In the genomic region with DNA sequence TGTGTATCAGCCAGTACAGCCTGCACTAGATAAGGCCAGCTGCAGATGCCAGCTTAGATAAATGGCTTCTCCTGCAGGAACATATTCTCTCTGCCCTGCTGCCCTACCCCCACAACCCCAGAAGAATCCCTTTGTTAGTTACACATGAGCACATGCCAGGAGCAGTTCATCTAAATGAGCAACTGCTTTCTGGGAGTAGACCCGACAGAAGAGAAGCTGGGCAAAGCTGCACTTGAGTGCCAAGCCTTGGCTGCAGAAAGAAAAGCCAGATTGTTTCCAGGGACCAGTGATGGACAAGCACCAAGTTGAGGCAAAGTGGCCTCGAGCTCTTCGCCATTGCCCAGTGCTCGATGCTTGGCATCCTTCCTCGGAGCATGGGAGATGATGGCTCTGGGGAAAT, we compare ENCODE assay signal across 21 mouse cellular contexts. TPM values are rescaled to one million over a fixed set of nuclear protein-coding genes. Genes with fewer than 3 reads are reported as not detected.
DNase-seq lines count a peak whose midpoint lies in the region; ATAC-seq lines count a peak whose summit lies in the region.
"Had no signal": no experiment of that assay in that cellular context is flagged by ENCODE, and none has a peak within 500 bp of the region (broad histone marks: within the 10 kb centered on the region; RNA-seq: fewer than 3 reads in every experiment).

No protein-coding gene starts in this region.

- WGBS in forebrain, embryonic 15.5 days, result 36% methylated on average over 5 of the region's 5 CpGs
- 78% methylated on average over 5 of the region's 5 CpGs for WGBS in forebrain, embryonic 11.5 days

- H3K27me3 ChIP-seq in forebrain, embryonic 15.5 days, result peaks cover 35% of the 10 kb centered on the region
- H3K27me3 ChIP-seq in forebrain, embryonic 11.5 days (ENCODE audit: control insufficient read depth, insufficient read depth, low read length), result peaks cover 8% of the 10 kb centered on the region

- DNase-seq in forebrain, embryonic 11.5 days (ENCODE audit: low spot score), result no peak
- peak; percentile 9 for DNase-seq in layer of hippocampus, adult 9-11 months
- DNase-seq in layer of hippocampus, postnatal 25 days (ENCODE audit: extremely low spot score in 1 of 2, low spot score in 1 of 2), result no peak
- DNase-seq in NIH3T3 (ENCODE audit: low read depth), result peak; percentile 51
- DNase-seq in cerebellum, postnatal 14 days, result peak; percentile 34 to 53
- DNase-seq in kidney, adult 8-10 months, result no peak
- no peak for DNase-seq in kidney, postnatal 14 days
- DNase-seq: B cell, adult 2 months; gastrocnemius, postnatal 14 days; heart, postnatal 14 days; right cerebral cortex, postnatal 14 days had no signal

- H3K36me3 ChIP-seq in forebrain, embryonic 15.5 days, result no peaks in the 10 kb centered on the region
- H3K36me3 ChIP-seq in forebrain, embryonic 11.5 days (ENCODE audit: control insufficient read depth, insufficient read depth, low read length), result no peaks in the 10 kb centered on the region
- H3K36me3 ChIP-seq: embryonic facial prominence, embryonic 13.5 days; intestine, embryonic 15.5 days; limb, embryonic 10.5 days had no signal

- H3K27ac ChIP-seq in forebrain, embryonic 15.5 days (replicated peaks), result no peak overlapping the region
- no peak overlapping the region for H3K27ac ChIP-seq in forebrain, embryonic 11.5 days (ENCODE audit: low read depth, low read length)
- H3K27ac ChIP-seq: embryonic facial prominence, embryonic 13.5 days; intestine, embryonic 15.5 days; kidney, postnatal 0 days; limb, embryonic 10.5 days; liver, embryonic 14.5 days had no signal

- no peaks in the 10 kb centered on the region for H3K9me3 ChIP-seq in forebrain, embryonic 15.5 days
- H3K9me3 ChIP-seq in forebrain, embryonic 11.5 days (ENCODE audit: control insufficient read depth, low read length), result no peaks in the 10 kb centered on the region
- H3K9me3 ChIP-seq: embryonic facial prominence, embryonic 13.5 days; intestine, embryonic 15.5 days; limb, embryonic 10.5 days; megakaryocyte, embryonic 14.5 days had no signal

- peak; percentile 23; the same call in 1 of the 2 replicates for ATAC-seq in forebrain, embryonic 15.5 days (replicated peaks)
- no peak for ATAC-seq in forebrain, embryonic 11.5 days (replicated peaks; ENCODE audit: low FRiP score)
- ATAC-seq: intestine, embryonic 15.5 days; lung, postnatal 0 days had no signal

- no peak overlapping the region for H3K4me2 ChIP-seq in forebrain, embryonic 15.5 days (replicated peaks)
- no peak overlapping the region for H3K4me2 ChIP-seq in forebrain, embryonic 11.5 days (ENCODE audit: low read depth, low read length, severe bottlenecking)
- H3K4me2 ChIP-seq: embryonic facial prominence, embryonic 13.5 days; intestine, embryonic 15.5 days had no signal

- H3K4me1 ChIP-seq in forebrain, embryonic 15.5 days, result peaks cover 12% of the 10 kb centered on the region
- H3K4me1 ChIP-seq in forebrain, embryonic 11.5 days (replicated peaks; ENCODE audit: control insufficient read depth, insufficient read depth, low read length), result peaks cover 5% of the 10 kb centered on the region; the same call in 1 of the 2 replicates
- H3K4me1 ChIP-seq: megakaryocyte, embryonic 14.5 days had no signal

- H3K9ac ChIP-seq in forebrain, embryonic 15.5 days (replicated peaks), result no peak overlapping the region
- H3K9ac ChIP-seq in forebrain, embryonic 11.5 days (ENCODE audit: low read length), result no peak overlapping the region
- H3K9ac ChIP-seq: embryonic facial prominence, embryonic 13.5 days; intestine, embryonic 15.5 days; liver, embryonic 14.5 days had no signal

- no peak overlapping the region for H3K4me3 ChIP-seq in forebrain, embryonic 15.5 days
- H3K4me3 ChIP-seq in forebrain, embryonic 11.5 days (ENCODE audit: low read depth, low read length), result no peak overlapping the region
- H3K4me3 ChIP-seq: embryonic facial prominence, embryonic 13.5 days; intestine, embryonic 15.5 days; limb, embryonic 10.5 days; megakaryocyte, embryonic 14.5 days had no signal

RNA-seq across cellular contexts. Expression of a gene that starts 46.8 kb away (rescaled TPM):
- 0.59 and 1.4 TPM in 2 replicates for polyA plus RNA-seq in forebrain, embryonic 15.5 days (2015; fragmentation: Nextera tagmentation; extraction: Ambion mirVana)
- 1.5 and 1.9 TPM in 2 replicates for polyA plus RNA-seq in forebrain, embryonic 11.5 days (2014; fragmentation: Nextera tagmentation; extraction: Ambion mirVana)
- not detected for total RNA-seq in layer of hippocampus, postnatal 25 days (2021)
- total RNA-seq: adrenal gland, adult 18-20 months; gastrocnemius, postnatal 14 days; heart, postnatal 14 days; layer of hippocampus, postnatal 36 days had no signal

Comparison
In these comparisons a context has a peak if more than half of its experiments do, and no peak if none do; other contexts are left out.
1. DNase-seq: peak in layer of hippocampus, adult 9-11 months (single experiment), NIH3T3 (single experiment) and cerebellum, postnatal 14 days (2 of 2); none in forebrain, embryonic 11.5 days (single experiment), layer of hippocampus, postnatal 25 days (0 of 2), kidney, adult 8-10 months (0 of 2) and kidney, postnatal 14 days (single experiment).